Mouse (Mus musculus): Measurements from ENCODE around the gene Tcf25.

- no peak for TF ChIP-seq CTCF (IDR thresholded peaks at IDR 0.05; ENCODE audit: extremely low read depth, insufficient read length, insufficient replicate concordance, low read depth, low read length)
- TF ChIP-seq POLR2A (IDR thresholded peaks at IDR 0.05; ENCODE audit: low read depth, low read length) = no peak
These were observed 42.9 kb upstream of the Tcf25 start for GRCm38 (mm10) chr8:123330701-123331100.

Data from small intestine, adult 2 months (tissue).